Mouse (Mus musculus) frontal cortex, adult (tissue): ENCODE results near the gene Gm49392.
"Not testable (repeated sequence)": the region's sequence is repeated elsewhere in the genome, so short reads cannot be mapped to it uniquely, and the experiment has no call there.

Experiments used
- ATAC-seq: cut with Nextera tagmentation; 2 replicates; pipeline ENCODE4 v1.9.2; 2017; ENCODE audit warnings: mild to moderate bottlenecking, moderate library complexity, mixed read lengths; ENCODE audit not compliant: low TSS enrichment

Gene Gm49392

GRCm38 (mm10) chr13:60896794-60897193, at the start of gene Gm49392:
Gm49392 (minus strand) TSS chr13:60896894.
- ATAC-seq: not testable (repeated sequence)

DNA sequence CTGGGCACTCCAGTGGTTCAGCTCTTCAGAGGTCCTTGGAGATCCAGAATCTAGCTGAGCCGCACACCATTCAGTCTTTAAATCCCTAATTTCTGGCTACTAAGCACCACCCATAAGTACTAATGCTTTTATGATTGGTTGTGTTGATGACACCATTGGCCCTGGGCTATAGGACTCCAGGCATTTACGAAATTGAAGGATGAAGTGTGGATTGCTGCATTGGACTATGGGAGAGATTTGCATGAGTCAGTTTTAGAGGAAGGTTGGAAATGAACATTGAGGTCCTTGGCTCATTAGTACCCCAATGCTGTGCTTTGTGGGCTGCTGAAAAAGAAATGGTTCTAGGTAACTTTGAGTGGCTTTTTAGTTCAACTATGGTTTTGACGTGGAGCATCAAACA, 45.2 kb upstream of the Gm49392 start, which contains the start of gene Tpbpa:
Gene Tpbpa, minus strand, starts transcription at position 101 of the 400 bp plus-strand sequence.
- ATAC-seq: not testable (repeated sequence)

GRCm38 (mm10) chr13:60936500-60936901, 39.8 kb upstream of the Gm49392 start, which contains the start of the genes Gm49391 and Ctla2a:
Gm49391 (minus strand) TSS chr13:60936571.
Ctla2a (minus strand) TSS chr13:60936625.
- ATAC-seq: no peak

- not testable (repeated sequence) for ATAC-seq
Measured at GRCm38 (mm10) chr13:60935490-60935889, 38.8 kb upstream of the Gm49392 start, which contains the start of gene Gm49393. Gm49393 (minus strand) TSS chr13:60935590.

DNA sequence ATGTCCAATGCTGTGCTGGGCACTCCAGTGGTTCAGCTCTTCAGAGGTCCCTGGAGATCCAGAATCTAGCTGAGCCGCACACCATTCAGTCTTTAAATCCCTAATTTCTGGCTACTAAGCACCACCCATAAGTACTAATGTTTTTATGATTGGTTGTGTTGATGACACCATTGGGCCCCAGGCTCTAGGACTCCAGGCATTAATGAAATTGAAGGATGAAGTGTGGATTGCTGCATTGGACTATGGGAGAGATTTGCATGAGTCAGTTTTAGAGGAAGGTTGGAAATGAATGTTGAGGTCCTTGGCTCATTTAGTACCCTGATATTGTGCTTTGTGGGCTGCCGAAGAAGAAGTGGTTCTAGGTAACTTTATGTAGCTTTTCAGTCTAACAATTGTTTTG, 8.1 kb upstream of the Gm49392 start, which contains the start of gene Tpbpb:
Gene Tpbpb, minus strand, starts transcription at position 101 of the 400 bp plus-strand sequence.
- not testable (repeated sequence) for ATAC-seq

- ATAC-seq: 0 out of 2 replicates have a peak, but pooled peaks have one; percentile 27
Measured at GRCm38 (mm10) chr13:60897328-60897727, 634 bp upstream of the Gm49392 start, which contains the start of gene Ctla2b. Ctla2b (minus strand) TSS chr13:60897447.

- no peak for ATAC-seq
Measured at GRCm38 (mm10) chr13:60895406-60896160, 1.1 kb downstream of the Gm49392 start.

DNA sequence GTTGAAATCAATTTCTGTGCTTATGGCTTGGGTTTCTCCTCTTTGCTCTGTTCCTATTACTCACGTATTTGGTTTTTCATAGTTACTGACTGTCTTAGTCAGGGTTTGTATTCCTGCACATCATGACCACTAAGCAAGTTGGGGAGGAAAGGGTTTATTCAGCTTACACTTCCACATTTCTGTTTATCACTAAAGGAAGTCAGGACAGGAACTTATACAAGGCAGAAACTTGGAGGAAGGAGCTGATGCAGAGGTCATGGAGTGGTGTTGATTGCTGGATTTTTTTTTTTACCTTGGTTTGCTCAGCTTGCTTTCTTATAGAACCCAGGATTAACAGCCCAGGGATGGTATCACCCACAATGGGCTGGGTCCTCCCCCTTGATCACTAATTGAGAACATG, 4.4 kb downstream of the Gm49392 start:
- ATAC-seq: no peak

- no peak for ATAC-seq
Measured at GRCm38 (mm10) chr13:60864281-60864680, 32.4 kb downstream of the Gm49392 start, which contains the start of gene 4930486L24Rik. 4930486L24Rik (minus strand) TSS chr13:60864475.

- no peak for ATAC-seq
Measured at GRCm38 (mm10) chr13:60848241-60849120, 48.2 kb downstream of the Gm49392 start.

- no peak for ATAC-seq
Measured at GRCm38 (mm10) chr13:60843153-60843552, 53.5 kb downstream of the Gm49392 start.

DNA sequence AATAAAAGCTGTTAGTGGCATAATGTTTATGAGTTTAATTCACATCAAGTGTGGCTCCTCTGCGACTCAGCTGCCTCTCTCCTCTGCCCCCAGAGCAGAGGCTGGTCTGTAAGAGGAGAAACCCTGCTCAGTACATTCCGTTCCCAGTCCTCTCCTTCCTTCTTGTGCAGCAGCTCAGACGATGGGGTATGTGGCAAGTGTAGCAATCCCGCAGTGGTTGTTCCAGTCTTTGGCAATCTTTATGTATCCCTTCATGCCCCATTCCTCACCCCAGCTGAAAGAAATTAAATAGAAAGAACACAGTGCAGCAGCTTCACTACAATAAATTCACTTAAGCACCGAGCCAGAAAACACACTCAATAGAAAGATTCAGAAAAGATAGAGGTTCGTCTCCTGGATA, 54.0 kb downstream of the Gm49392 start:
- ATAC-seq: no peak

DNA sequence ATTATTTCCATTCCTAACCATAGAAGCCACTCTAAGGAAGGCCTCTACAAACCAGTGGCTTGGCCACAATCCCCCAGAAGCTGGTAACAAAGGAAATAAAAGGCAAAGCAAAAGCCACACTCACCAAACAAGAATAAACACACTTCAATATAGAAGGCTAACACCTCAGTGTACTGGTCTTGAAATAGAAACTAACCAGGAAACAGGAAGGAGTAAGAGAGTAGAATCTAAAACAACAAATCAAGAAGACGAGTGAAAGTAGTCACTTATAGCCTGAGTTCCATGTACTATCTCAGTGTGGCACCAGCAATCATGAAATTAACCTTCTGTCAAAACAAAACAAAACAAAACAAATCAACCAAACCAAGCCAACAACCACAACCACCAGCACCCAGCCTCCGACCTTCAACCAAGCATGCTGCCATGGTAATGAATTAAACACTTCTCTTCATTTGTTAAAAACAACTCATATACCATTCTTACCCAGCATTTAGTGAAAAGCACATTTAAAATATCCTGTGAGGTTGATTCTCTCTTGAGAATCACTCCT, 57.3 kb downstream of the Gm49392 start:
- no peak for ATAC-seq

GRCm38 (mm10) chr13:60826052-60826451, 70.6 kb downstream of the Gm49392 start:
- no peak for ATAC-seq

DNA sequence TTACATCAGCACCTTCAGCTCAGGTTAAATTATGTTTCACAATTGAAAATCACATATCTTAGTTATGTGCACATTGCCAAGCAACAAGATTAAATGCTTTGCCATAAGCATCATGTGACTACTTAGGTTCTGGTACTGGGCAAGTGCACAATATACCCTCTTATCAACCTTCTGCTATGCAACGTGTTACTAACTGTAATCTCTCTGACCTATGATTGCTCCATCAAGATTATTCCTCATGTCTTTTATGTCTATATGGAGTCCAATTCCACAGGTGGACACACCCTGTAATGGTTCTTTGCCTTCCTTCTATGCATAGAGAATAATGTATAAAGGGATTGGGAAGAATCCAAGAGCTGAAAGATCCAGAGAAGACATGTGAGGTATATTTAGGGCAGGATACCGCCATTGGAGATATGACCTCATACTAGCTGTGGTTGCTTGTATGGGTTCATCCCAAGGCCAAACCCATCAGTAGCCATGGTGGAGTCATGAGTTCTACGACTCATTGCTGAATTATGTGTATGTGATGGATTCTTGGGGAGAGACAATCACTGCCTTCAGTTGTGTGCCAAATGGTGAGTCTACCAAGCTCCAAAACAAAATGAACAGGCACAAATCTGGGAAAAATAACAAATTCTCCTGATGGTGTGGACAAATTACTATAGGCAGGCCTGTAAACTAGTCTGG, 76.1 kb downstream of the Gm49392 start:
- ATAC-seq: no peak

- no peak for ATAC-seq
Measured at GRCm38 (mm10) chr13:60819469-60819868, 77.2 kb downstream of the Gm49392 start.

DNA sequence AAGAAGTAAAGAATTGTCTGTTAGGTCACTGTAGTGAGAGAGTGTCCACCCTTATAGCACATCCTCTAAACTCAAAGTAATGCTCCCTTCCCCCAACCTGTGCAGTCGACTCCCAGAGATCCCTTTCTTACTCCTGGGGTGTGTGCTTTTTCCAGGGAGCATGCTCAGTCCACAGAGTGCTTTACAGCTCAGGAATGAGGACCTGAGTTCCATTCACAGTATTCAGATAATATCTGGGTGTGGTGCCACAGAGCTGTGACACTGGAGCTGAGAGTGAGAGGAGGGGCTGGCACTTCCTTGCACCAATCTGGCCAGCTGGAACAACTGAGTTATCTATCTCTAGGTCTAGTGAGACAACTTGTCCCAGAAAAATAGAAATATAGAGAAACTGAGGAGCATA, 83.0 kb downstream of the Gm49392 start:
- no peak for ATAC-seq

- ATAC-seq: no peak
Measured at GRCm38 (mm10) chr13:60812768-60813167, 83.9 kb downstream of the Gm49392 start.

DNA sequence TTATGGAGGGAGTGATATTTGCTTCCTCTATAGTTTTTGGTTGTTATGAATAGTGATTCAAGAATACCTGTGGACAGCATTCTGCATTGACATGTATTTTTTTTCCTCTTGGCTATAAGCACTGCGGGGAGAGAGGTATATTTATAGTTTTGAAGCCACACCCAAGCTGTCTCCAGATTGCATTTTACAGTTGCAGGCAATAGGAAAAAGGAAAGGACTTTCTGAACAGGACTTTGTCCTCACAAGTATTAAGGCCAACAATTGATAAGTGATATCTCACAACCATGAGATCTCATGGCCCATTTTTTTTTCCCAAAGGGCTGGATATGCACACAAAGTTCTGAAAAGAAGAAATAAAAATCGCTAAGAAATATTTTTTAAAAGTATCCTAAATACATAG, 87.0 kb downstream of the Gm49392 start:
- no peak for ATAC-seq

- ATAC-seq: no peak
Measured at GRCm38 (mm10) chr13:60802749-60803148, 93.9 kb downstream of the Gm49392 start, which contains the start of gene Ctsll3. Ctsll3 (minus strand) TSS chr13:60802849.
